Mouse (Mus musculus): ENCODE measurements around the gene Dld. TPM values are rescaled to one million over a fixed set of nuclear protein-coding genes. Genes with fewer than 3 reads are reported as not detected.

Gene Dld
- total RNA-seq (2021), result 100 to 1,000 TPM; 420 to 439 TPM

GRCm38 (mm10) chr12:31350944-31351928, at the start of gene Dld:
Gene Dld, minus strand, starts transcription at chr12:31351453.
- peak; percentile 93 for DNase-seq (ENCODE audit: low spot score)
- intact Hi-C loops (cut with DNase I), result no loop called here

- no peak for DNase-seq (ENCODE audit: low spot score)
- intact Hi-C loops (cut with DNase I), result no loop called here
Measured at GRCm38 (mm10) chr12:31400821-31401220, 49.6 kb upstream of the Dld start.

- intact Hi-C loops (cut with DNase I), result no loop called here
- DNase-seq (ENCODE audit: low spot score), result no peak
Measured at GRCm38 (mm10) chr12:31397709-31398108, 46.5 kb upstream of the Dld start.

- no peak for DNase-seq (ENCODE audit: low spot score)
- intact Hi-C loops (cut with DNase I), result no loop called here
Measured at GRCm38 (mm10) chr12:31395895-31396294, 44.6 kb upstream of the Dld start.

GRCm38 (mm10) chr12:31391696-31392095, 40.4 kb upstream of the Dld start:
- intact Hi-C loops (cut with DNase I), result no loop called here

GRCm38 (mm10) chr12:31390571-31390970, 39.3 kb upstream of the Dld start, which contains the start of gene Slc26a3:
Gene Slc26a3, plus strand, starts transcription at chr12:31390871.
- intact Hi-C loops (cut with DNase I), result no loop called here

More at GRCm38 (mm10) chr12:31391696-31392095, 40.4 kb upstream of the Dld start:
- no peak for DNase-seq (ENCODE audit: low spot score)

GRCm38 (mm10) chr12:31387303-31387702, 36.0 kb upstream of the Dld start:
- no peak for DNase-seq (ENCODE audit: low spot score)
- intact Hi-C loops (cut with DNase I), result no loop called here

More at GRCm38 (mm10) chr12:31390571-31390970, 39.3 kb upstream of the Dld start, which contains the start of gene Slc26a3:
- no peak for DNase-seq (ENCODE audit: low spot score)

GRCm38 (mm10) chr12:31382451-31382850, 31.2 kb upstream of the Dld start:
- no peak for DNase-seq (ENCODE audit: low spot score)
- intact Hi-C loops (cut with DNase I), result no loop called here

- intact Hi-C loops (cut with DNase I), result no loop called here
Measured at GRCm38 (mm10) chr12:31380878-31381277, 29.6 kb upstream of the Dld start.

GRCm38 (mm10) chr12:31377241-31377640, 26.0 kb upstream of the Dld start:
- no peak for DNase-seq (ENCODE audit: low spot score)
- intact Hi-C loops (cut with DNase I), result loop anchor here (10.0 kb wide), 3 partner anchors 128 to 548 kb away; no protein-coding TSS in a partner anchor

More at GRCm38 (mm10) chr12:31380878-31381277, 29.6 kb upstream of the Dld start:
- DNase-seq (ENCODE audit: low spot score), result no peak

GRCm38 (mm10) chr12:31376326-31376950, 25.2 kb upstream of the Dld start:
- DNase-seq (ENCODE audit: low spot score), result no peak
- intact Hi-C loops (cut with DNase I), result loop anchor here (10.0 kb wide), 3 partner anchors 128 to 548 kb away; no protein-coding TSS in a partner anchor

- no peak for DNase-seq (ENCODE audit: low spot score)
- intact Hi-C loops (cut with DNase I), result loop anchor here (10.0 kb wide), 3 partner anchors 130 to 550 kb away; no protein-coding TSS in a partner anchor
Measured at GRCm38 (mm10) chr12:31375283-31375615, 24.0 kb upstream of the Dld start.

GRCm38 (mm10) chr12:31374603-31375282, 23.5 kb upstream of the Dld start:
- DNase-seq (ENCODE audit: low spot score), result peak; percentile 28
- intact Hi-C loops (cut with DNase I), result loop anchor here (10.0 kb wide), 3 partner anchors 130 to 550 kb away; no protein-coding TSS in a partner anchor

GRCm38 (mm10) chr12:31369656-31370055, 18.4 kb upstream of the Dld start:
- DNase-seq (ENCODE audit: low spot score), result no peak
- intact Hi-C loops (cut with DNase I), result loop anchor here (10.0 kb wide), 3 partner anchors 135 to 555 kb away; no protein-coding TSS in a partner anchor

- DNase-seq (ENCODE audit: low spot score), result no peak
- intact Hi-C loops (cut with DNase I), result no loop called here
Measured at GRCm38 (mm10) chr12:31369118-31369517, 17.9 kb upstream of the Dld start.

- intact Hi-C loops (cut with DNase I), result no loop called here
- no peak for DNase-seq (ENCODE audit: low spot score)
Measured at GRCm38 (mm10) chr12:31367721-31368120, 16.5 kb upstream of the Dld start.

- intact Hi-C loops (cut with DNase I), result no loop called here
- no peak for DNase-seq (ENCODE audit: low spot score)
Measured at GRCm38 (mm10) chr12:31366428-31366827, 15.2 kb upstream of the Dld start.

- intact Hi-C loops (cut with DNase I), result no loop called here
- no peak for DNase-seq (ENCODE audit: low spot score)
Measured at GRCm38 (mm10) chr12:31350191-31350943, 886 bp downstream of the Dld start.

- intact Hi-C loops (cut with DNase I), result no loop called here
- DNase-seq (ENCODE audit: low spot score), result no peak
Measured at GRCm38 (mm10) chr12:31333261-31333660, 18.0 kb downstream of the Dld start.

Data from heart, postnatal 25 days (tissue).